Mouse (Mus musculus): ENCODE measurements around the gene Dmgdh.

GRCm38 (mm10) chr13:93721916-93722315 lies 47.7 kb downstream of the Dmgdh start:
- TF ChIP-seq CTCF (IDR thresholded peaks at IDR 0.05 in 2 of 3, conservative IDR thresholded peaks at IDR 0.05 in 1 of 3; ENCODE audit: control insufficient read depth in 1 of 3, insufficient read depth in 1 of 3, low read depth in 2 of 3, low read length in 3 of 3, poor library complexity in 1 of 3, severe bottlenecking in 1 of 3) (no peak), NRF1 (IDR thresholded peaks at IDR 0.05; ENCODE audit: insufficient read depth, low read depth, low read length, poor library complexity, severe bottlenecking) (no peak), POLR2A (IDR thresholded peaks at IDR 0.05; ENCODE audit: control insufficient read depth in 1 of 2, insufficient read depth in 1 of 2, low read depth in 1 of 2, low read length in 2 of 2, poor library complexity in 1 of 2) (no peak), MAFK (IDR thresholded peaks at IDR 0.05; ENCODE audit: borderline replicate concordance, low read depth, low read length) (no peak), CHD2 (IDR thresholded peaks at IDR 0.05; ENCODE audit: low read length) (no peak), E2F4 (IDR thresholded peaks at IDR 0.05; ENCODE audit: borderline replicate concordance, low read depth, low read length) (no peak), ZC3H11A (IDR thresholded peaks at IDR 0.05; ENCODE audit: low read depth, low read length) (no peak), RCOR1 (IDR thresholded peaks at IDR 0.05; ENCODE audit: low read depth, low read length) (no peak), EP300 (IDR thresholded peaks at IDR 0.05; ENCODE audit: low read depth in 1 of 2, low read length in 2 of 2) (no peak), ETS1 (IDR thresholded peaks at IDR 0.05; ENCODE audit: low read depth, low read length) (no peak), POLR2AphosphoS5 (IDR thresholded peaks at IDR 0.05; ENCODE audit: borderline replicate concordance, low read depth, low read length) (no peak)

All from MEL (cell line).